Comparison of ENCODE assay signal across 10 mouse cellular contexts in the genomic region with DNA sequence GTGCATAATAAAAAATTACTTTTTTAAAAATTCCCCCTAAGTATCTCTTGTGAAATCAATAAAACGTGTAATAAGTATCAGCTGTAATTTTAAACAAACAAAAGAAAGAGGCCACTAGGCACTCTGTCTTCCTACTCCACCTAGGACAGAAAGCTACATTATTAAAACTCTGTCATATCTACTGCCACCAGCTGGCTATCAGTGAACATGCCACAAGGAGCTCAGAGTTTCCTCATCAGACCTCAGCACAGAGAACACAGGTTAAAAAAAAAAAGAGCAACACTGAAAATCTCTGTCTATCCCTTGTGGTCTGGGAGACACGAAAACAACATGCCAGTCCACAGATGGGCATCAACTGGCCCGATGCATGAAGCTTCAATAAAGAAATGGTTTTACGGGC.
DNase-seq lines count a peak whose midpoint lies in the region; ATAC-seq and TF ChIP-seq lines count a peak whose summit lies in the region.
"Had no signal": no experiment of that assay in that cellular context is flagged by ENCODE, and none has a peak within 500 bp of the region (broad histone marks: within the 10 kb centered on the region; RNA-seq: fewer than 3 reads in every experiment).

No protein-coding gene starts in this region.

- no peak for TF ChIP-seq EP300 in liver, postnatal 0 days (IDR thresholded peaks at IDR 0.05; ENCODE audit: low read depth)

- H3K4me3 ChIP-seq in liver, postnatal 0 days (ENCODE audit: low read depth, low read length), result no peak overlapping the region
- H3K4me3 ChIP-seq: heart, embryonic 10.5 days had no signal

- no peaks in the 10 kb centered on the region for H3K4me1 ChIP-seq in liver, postnatal 0 days (ENCODE audit: insufficient read depth)
- H3K4me1 ChIP-seq: heart, embryonic 10.5 days had no signal

- no peak overlapping the region for H3K27ac ChIP-seq in liver, postnatal 0 days (ENCODE audit: low read depth)
- H3K27ac ChIP-seq: heart, embryonic 10.5 days had no signal

- TF ChIP-seq CTCF in liver, postnatal 0 days (IDR thresholded peaks at IDR 0.05; ENCODE audit: low read depth), result peak; percentile 25; the same call in 1 of the 2 replicates
- TF ChIP-seq CTCF in brain, embryonic 14.5 days (IDR thresholded peaks at IDR 0.05; ENCODE audit: borderline replicate concordance, extremely low read depth, insufficient read depth, insufficient read length), result peak; percentile 36; the same call in 1 of the 2 replicates

- no peak for DNase-seq in frontal cortex, postnatal 14 days (ENCODE audit: low spot score in 2 of 2)
- DNase-seq in liver, postnatal 0 days, result no peak
- no peak for DNase-seq in liver
- DNase-seq in brain, embryonic 14.5 days (ENCODE audit: low read depth), result no peak
- peak; percentile 15 for DNase-seq in layer of hippocampus, adult 9-10 months (ENCODE audit: low spot score)
- no peak for DNase-seq in adrenal gland, postnatal 4 days (ENCODE audit: low spot score in 2 of 2)
- DNase-seq in testis, postnatal 14 days (ENCODE audit: low spot score), result no peak
- DNase-seq: lung, adult 18-20 months had no signal

- no peaks in the 10 kb centered on the region for H3K36me3 ChIP-seq in liver, postnatal 0 days (replicated peaks; ENCODE audit: insufficient read depth, low read length)
- H3K36me3 ChIP-seq: heart, embryonic 10.5 days had no signal

- no peak for TF ChIP-seq POLR2A in brain, embryonic 14.5 days (IDR thresholded peaks at IDR 0.05; ENCODE audit: borderline replicate concordance, extremely low read depth, insufficient read depth, insufficient read length, poor library complexity, severe bottlenecking)

- no peak overlapping the region for H3K4me2 ChIP-seq in liver, postnatal 0 days (ENCODE audit: low read depth, low read length)

- WGBS in liver, postnatal 0 days (ENCODE audit: insufficient replicate concordance), result 70% methylated on average over 4 of the region's 4 CpGs

- H3K9me3 ChIP-seq in liver, postnatal 0 days (ENCODE audit: low read length), result no peaks in the 10 kb centered on the region
- H3K9me3 ChIP-seq: heart, embryonic 10.5 days had no signal

- peak; percentile 91 for ATAC-seq in frontal cortex, adult (ENCODE audit: low TSS enrichment)
- no peak for ATAC-seq in liver, postnatal 0 days

- H3K9ac ChIP-seq in liver, postnatal 0 days (replicated peaks), result no peak overlapping the region

- no peaks in the 10 kb centered on the region for H3K27me3 ChIP-seq in liver, postnatal 0 days (ENCODE audit: insufficient read depth, low read length)
